Mouse (Mus musculus) limb, embryonic 10.5 days (tissue): ENCODE results near the gene Nrxn3. TPM values are rescaled to one million over a fixed set of nuclear protein-coding genes. Genes with fewer than 3 reads are reported as not detected.

Experiments used
- DNase-seq: peaks from one replicate; pipeline ENCODE4 v3.0.0-alpha.2; 2017; ENCODE audit warnings: low spot score
- H3K27ac ChIP-seq: fragments of 300-500 bp; sonication (generic); 2 replicates; pipeline ENCODE4 v1.5.1; 2016; ENCODE audit warnings: mild to moderate bottlenecking
- H3K27me3 ChIP-seq: fragments of 300-500 bp; sonication (generic); 2 replicates; pipeline ENCODE4 v1.6.1; 2016; ENCODE audit warnings: low read depth, mild to moderate bottlenecking; ENCODE audit not compliant: poor library complexity, severe bottlenecking
- H3K36me3 ChIP-seq: fragments of 300-500 bp; sonication (generic); 2 replicates; pipeline ENCODE4 v1.6.1; 2016; ENCODE audit warnings: mild to moderate bottlenecking, moderate library complexity
- H3K4me1 ChIP-seq: fragments of 300-500 bp; sonication (generic); 2 replicates; pipeline ENCODE4 v1.6.1; 2016
- H3K4me3 ChIP-seq: fragments of 300-500 bp; sonication (generic); 2 replicates; pipeline ENCODE4 v1.5.1; 2016; ENCODE audit warnings: mild to moderate bottlenecking, moderate library complexity
- H3K9me3 ChIP-seq: fragments of 300-500 bp; sonication (generic); replicated peaks from 2 replicates; pipeline ENCODE4 v1.6.1; 2016; ENCODE audit warnings: mild to moderate bottlenecking
- WGBS: fragments of 180-500 bp; shearing (Covaris S2); methylation state at CpG from one replicate; pipeline ENCODE4 v1.1.7; 2016; 5-methylcytosine and 5-hydroxymethylcytosine counted together
- polyA plus RNA-seq: library from polyadenylated mRNA; unstranded; fragments of >200 nt; fragmentation: Nextera tagmentation; extraction: Ambion mirVana; gene quantifications from 2 replicates; pipeline ENCODE4 v1.2.1, GENCODE M21; 2016

Nrxn3 gene
- polyA plus RNA-seq, 1 experiment from 2014 or later = 0.48 TPM

DNA sequence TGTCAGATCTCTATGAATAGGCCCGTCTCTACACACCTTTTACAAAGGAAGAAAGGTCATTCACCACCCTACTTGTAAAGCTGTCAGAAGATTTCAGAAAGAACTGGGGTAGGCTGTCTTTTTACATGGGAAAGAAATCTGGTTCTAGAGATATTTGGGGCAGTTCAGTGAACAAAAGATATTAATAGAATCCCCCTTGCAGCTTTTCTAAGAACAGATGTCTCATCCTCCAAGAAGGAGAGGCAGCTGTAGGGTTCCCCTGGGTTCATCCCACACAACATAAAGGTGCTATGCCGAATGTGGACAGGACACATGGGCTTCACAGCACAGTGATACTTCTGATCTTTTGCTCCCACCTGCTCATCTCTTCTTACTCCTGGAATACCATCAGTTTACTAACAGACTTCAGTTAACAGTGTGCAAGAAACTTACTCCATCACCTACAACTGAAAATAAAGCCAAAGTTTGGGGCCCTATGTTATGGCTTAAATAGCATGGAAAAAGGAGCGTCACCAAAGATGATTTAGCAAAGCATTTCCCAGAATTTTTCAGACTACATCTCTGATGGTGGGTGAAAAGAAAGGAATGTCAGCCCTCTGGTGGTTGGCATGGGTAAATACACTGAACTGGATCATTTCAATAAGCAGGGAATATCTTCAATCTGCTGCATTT is 672.6 kb downstream of the Nrxn3 start:
- H3K4me3 ChIP-seq = no peak overlapping the region
- WGBS = 65% methylated on average over 3 of the region's 3 CpGs
- no peaks in the 10 kb centered on the region for H3K4me1 ChIP-seq
- H3K27ac ChIP-seq = no peak overlapping the region
- H3K36me3 ChIP-seq = no peaks in the 10 kb centered on the region
- no peaks in the 10 kb centered on the region for H3K27me3 ChIP-seq
- DNase-seq = no peak
- H3K9me3 ChIP-seq = no peaks in the 10 kb centered on the region

DNA sequence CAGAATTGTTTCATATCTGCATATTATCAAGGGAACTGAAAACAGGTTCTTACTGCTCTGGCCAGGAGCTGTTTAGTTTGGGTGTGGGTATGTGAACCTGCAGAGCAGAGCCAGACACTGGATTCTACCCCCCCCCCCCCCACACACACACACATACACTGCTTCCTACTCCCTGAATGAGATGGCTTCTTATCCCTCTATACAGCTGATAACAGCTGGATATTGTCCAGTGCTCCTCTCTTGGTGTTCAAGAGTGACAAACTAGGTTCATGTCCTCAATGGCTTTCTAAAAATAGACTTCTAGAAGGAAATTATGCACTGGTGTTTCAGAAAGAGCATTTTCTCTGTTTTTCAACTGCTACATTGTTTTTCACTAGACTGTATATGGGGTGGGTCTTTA is 713.8 kb downstream of the Nrxn3 start:
- no peak for DNase-seq
- H3K4me1 ChIP-seq = no peaks in the 10 kb centered on the region
- no peak overlapping the region for H3K4me3 ChIP-seq
- H3K36me3 ChIP-seq = no peaks in the 10 kb centered on the region
- no peaks in the 10 kb centered on the region for H3K9me3 ChIP-seq
- no peaks in the 10 kb centered on the region for H3K27me3 ChIP-seq
- H3K27ac ChIP-seq = no peak overlapping the region

DNA sequence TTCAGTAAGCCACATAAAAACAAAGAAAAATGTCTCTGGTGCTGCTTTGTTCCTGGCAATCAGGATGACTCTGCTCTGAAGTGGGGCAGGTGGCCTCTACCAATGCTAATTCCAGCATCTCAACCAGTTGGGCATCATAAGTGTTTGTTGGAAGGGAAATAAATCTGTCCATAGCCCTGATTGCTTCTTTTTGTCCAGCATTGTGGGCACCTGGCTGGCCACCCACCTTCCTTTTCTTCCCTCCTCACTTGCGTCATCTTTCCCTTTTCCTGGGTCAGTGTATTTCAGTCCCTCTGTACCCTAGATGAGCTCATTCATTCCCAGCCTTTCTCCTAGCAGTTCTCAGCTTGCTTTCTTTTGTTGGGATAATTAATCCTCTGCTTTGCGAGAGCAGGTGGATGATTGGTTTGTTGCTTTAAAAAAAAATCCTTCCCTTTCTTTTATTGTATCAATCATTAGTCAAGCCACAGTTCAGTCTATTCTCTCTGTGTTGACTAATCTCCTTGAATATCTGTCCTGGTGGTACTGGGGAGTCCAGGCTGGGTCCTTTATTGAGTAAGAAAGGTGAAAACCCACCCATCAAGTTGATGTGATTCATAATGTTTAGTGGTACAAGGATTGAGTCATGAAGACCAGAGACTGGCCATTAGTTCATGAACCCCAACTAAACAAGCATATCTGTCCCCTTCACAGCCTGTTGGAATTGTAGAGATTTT is 719.8 kb downstream of the Nrxn3 start:
- WGBS = 62% methylated on average over 2 of the region's 2 CpGs
- no peak overlapping the region for H3K4me3 ChIP-seq
- H3K4me1 ChIP-seq = no peaks in the 10 kb centered on the region
- no peaks in the 10 kb centered on the region for H3K36me3 ChIP-seq
- no peaks in the 10 kb centered on the region for H3K9me3 ChIP-seq
- no peak overlapping the region for H3K27ac ChIP-seq
- no peak for DNase-seq
- H3K27me3 ChIP-seq = no peaks in the 10 kb centered on the region

DNA sequence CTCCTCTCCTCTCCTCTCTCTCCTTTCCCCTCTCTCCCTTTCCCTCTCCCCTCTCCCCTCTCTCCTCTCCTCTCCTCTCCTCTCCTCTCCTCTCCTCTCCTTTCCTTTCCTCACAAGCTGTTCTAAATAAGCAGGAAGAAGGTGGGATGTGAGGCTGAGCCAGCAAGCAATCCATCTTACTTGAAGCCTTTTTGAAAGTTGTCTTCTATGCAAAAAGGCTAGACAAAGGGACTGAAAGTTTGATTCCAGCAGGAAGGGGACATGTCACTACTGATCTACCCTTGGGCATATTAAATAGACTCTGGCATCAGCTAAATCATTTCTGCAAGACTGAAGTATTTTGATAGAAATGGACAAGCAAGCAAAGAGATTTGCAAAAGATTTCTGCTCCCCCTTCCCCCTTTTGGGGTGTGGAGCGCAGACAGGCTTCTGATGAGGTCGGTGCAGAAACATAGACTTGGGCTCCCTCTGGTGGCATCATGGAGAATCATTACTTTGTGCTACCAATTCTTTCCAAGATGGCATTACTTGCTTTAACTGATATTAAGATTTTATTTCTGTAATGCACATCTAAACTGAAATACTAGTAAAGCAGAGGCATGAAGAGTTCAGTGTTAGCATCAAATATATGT is 728.1 kb downstream of the Nrxn3 start:
- DNase-seq = peak; percentile 47
- H3K4me1 ChIP-seq = no peaks in the 10 kb centered on the region
- no peak overlapping the region for H3K27ac ChIP-seq
- no peaks in the 10 kb centered on the region for H3K36me3 ChIP-seq
- WGBS = 4% methylated on average over 2 of the region's 2 CpGs
- no peaks in the 10 kb centered on the region for H3K27me3 ChIP-seq
- H3K9me3 ChIP-seq = no peaks in the 10 kb centered on the region
- H3K4me3 ChIP-seq = no peak overlapping the region

DNA sequence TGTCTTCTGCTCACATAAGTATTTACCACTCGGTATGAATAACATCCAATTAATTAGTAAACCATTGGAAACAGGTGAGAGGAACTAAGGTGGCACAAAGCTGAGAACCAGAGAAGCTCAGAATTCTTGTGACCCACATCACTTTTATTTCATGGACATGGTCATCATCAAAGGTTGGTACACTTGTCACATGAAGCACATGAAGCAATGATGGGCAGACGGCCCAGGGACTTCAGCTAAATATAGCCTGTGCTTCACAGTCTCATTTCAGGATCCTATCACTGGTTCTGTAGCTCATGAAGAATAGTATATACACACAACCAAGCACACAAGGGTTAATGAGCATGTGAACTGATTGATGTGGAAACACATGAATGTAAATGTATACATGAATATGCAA is 747.5 kb downstream of the Nrxn3 start:
- WGBS = 89% methylated on average over 2 of the region's 2 CpGs

DNA sequence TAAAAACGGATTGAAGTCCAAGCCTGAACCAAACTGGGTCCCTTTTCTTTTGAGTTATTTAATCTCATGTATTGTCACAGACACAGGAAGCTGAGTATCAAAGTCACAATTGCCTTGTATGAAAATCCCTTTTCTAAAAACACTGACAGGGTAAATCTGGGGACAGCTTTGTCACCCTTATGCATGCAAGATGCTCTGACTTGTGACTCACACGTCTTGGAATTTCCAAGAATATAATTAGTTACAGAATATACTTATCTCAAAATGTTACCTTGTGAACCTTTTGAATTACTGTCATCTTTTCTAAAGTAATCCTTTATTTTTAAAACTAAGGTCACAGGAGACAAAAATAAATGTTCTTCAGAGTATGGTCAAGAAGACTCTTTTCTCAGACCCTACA is 748.6 kb downstream of the Nrxn3 start:
- no peak overlapping the region for H3K4me3 ChIP-seq
- H3K4me1 ChIP-seq = no peaks in the 10 kb centered on the region
- no peaks in the 10 kb centered on the region for H3K27me3 ChIP-seq
- H3K36me3 ChIP-seq = no peaks in the 10 kb centered on the region
- H3K27ac ChIP-seq = no peak overlapping the region
- WGBS = 76% methylated on average over 2 of the region's 2 CpGs
- DNase-seq = no peak
- no peaks in the 10 kb centered on the region for H3K9me3 ChIP-seq

More for the DNA sequence above, 747.5 kb downstream of the Nrxn3 start:
- Histone ChIP-seq H3K27ac (no peak overlapping the region), H3K4me3 (no peak overlapping the region), H3K4me1 (no peaks in the 10 kb centered on the region), H3K27me3 (no peaks in the 10 kb centered on the region), H3K9me3 (no peaks in the 10 kb centered on the region), H3K36me3 (no peaks in the 10 kb centered on the region)
- no peak for DNase-seq

DNA sequence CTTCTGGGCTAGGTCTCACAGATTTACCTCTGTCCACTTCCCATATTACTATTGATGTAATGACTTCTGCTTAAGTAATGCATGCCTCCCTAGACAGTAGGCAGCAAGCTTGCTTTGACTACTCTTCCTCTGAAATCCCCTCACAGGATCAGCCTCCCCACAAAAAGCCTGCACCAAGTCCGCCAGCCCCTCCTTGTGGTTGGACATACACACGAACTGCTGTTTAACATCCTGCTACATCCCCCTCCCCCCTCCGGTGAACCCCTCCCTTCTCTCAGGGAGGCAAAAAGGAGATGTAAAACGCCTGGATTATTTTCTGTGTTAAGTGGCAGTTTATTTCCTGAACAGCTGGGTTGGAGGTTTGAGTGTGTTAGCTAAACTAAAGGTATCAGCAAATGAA is 749.2 kb downstream of the Nrxn3 start:
- DNase-seq = no peak

DNA sequence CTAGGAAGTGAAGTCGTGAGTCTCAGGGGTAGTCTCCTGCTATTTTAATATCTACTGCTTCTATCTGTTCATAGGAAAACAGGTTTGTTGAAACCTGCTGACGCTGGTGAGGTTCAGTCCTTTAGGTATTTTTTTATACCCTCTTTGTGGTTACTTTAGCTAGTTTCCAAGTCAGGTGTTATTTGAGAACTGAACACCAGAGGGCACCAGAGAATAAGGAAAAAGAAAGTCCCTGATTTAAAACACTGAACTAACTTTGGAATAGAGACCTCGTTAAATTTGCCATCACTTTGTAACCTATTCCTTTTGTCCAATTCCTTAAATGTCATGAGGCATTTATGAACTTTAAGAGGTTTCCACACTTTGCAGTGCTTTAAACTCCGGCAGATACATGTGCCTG is 756.4 kb downstream of the Nrxn3 start:
- WGBS = 38% methylated on average over 4 of the region's 4 CpGs
- H3K27me3 ChIP-seq = no peaks in the 10 kb centered on the region
- no peaks in the 10 kb centered on the region for H3K36me3 ChIP-seq
- no peaks in the 10 kb centered on the region for H3K4me1 ChIP-seq
- no peaks in the 10 kb centered on the region for H3K9me3 ChIP-seq
- DNase-seq = no peak
- no peak overlapping the region for H3K4me3 ChIP-seq
- H3K27ac ChIP-seq = no peak overlapping the region

More for the DNA sequence above, 749.2 kb downstream of the Nrxn3 start:
- 58% methylated on average over 4 of the region's 4 CpGs for WGBS
- no peaks in the 10 kb centered on the region for H3K27me3 ChIP-seq
- no peak overlapping the region for H3K4me3 ChIP-seq
- H3K4me1 ChIP-seq = no peaks in the 10 kb centered on the region
- H3K36me3 ChIP-seq = no peaks in the 10 kb centered on the region
- no peak overlapping the region for H3K27ac ChIP-seq
- H3K9me3 ChIP-seq = no peaks in the 10 kb centered on the region

DNA sequence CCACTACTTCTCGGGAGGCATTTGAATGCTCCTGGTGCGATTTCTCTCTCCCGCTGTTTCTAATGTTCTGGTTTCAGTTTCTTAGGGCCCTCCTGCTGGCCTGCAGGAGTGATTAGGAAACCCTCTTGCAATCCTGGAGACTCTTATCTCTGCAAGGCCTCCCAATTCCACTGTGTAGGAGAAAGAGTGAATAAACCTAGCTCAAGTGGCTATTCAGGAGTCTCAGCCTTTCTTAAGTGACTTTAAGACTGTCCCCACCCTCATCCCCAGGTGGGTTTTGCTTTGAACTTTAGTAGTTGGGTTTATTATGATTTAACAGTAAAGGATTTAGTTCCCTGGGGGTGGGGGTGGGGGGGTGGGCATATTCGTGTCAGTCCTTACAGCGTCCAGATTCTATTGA is 759.5 kb downstream of the Nrxn3 start:
- no peaks in the 10 kb centered on the region for H3K27me3 ChIP-seq
- 36% methylated on average over 5 of the region's 5 CpGs for WGBS
- H3K4me1 ChIP-seq = no peaks in the 10 kb centered on the region
- no peaks in the 10 kb centered on the region for H3K36me3 ChIP-seq
- DNase-seq = no peak
- no peaks in the 10 kb centered on the region for H3K9me3 ChIP-seq
- no peak overlapping the region for H3K27ac ChIP-seq
- H3K4me3 ChIP-seq = no peak overlapping the region

DNA sequence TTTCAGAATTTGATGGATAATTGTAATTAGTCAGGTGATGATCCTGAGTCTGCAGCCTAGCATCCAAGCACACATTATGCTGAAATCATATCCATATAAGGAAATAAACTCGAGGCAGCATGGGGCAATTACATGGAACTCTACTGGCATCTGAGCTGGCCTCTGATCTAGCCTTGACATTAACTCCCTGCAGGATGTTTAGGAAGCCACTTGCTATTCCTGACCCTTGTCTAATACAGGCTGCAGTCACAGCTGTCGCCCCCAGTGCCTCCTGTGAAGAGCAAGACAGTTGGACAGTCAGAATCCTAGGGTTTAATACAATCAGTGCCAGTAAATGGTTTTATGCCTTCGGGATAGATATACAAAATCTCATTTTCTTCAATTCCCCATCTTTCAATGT is 781.4 kb downstream of the Nrxn3 start:
- H3K27me3 ChIP-seq = no peaks in the 10 kb centered on the region
- H3K27ac ChIP-seq = no peak overlapping the region
- WGBS = 70% methylated on average over 3 of the region's 3 CpGs
- H3K4me3 ChIP-seq = no peak overlapping the region
- H3K9me3 ChIP-seq = no peaks in the 10 kb centered on the region
- no peaks in the 10 kb centered on the region for H3K4me1 ChIP-seq
- H3K36me3 ChIP-seq = no peaks in the 10 kb centered on the region
- no peak for DNase-seq

DNA sequence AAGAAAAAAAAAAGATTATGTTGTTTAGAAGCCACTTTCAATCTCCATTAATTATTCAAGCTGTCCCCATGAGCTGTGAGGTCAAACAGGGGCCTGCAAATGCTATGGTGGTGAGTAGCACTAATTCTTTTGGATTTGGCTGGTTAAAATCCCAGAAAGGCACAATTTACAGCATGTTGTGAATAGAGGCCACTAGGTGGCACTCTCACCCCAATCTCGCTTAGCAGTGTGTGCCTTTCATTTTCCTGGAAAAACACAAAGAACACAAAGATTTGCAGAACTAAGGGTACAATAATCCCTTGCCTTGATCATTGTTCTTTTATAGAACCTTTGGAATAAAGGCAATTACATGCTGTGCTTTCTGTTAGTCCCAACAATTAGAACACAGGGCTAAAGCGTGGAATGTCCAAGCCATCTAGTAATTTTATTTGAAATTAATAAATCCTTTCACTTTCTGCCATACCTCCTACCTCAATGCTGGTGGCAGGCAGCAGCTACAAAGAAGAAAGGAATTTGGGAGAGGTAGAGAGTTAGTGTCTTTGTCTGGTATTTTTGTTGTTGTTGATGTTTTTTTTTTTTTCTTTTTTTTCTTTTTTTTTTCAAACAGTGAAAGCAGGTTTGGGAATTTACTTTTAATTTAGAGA is 782.6 kb downstream of the Nrxn3 start:
- Histone ChIP-seq H3K36me3 (no peaks in the 10 kb centered on the region), H3K27me3 (no peaks in the 10 kb centered on the region), H3K4me3 (no peak overlapping the region), H3K27ac (0 out of 2 replicates have a peak overlapping the region, but pooled peaks have one; percentile 6), H3K4me1 (no peaks in the 10 kb centered on the region), H3K9me3 (no peaks in the 10 kb centered on the region)
- 45% methylated on average over 2 of the region's 2 CpGs for WGBS
- peak; percentile 62 for DNase-seq

DNA sequence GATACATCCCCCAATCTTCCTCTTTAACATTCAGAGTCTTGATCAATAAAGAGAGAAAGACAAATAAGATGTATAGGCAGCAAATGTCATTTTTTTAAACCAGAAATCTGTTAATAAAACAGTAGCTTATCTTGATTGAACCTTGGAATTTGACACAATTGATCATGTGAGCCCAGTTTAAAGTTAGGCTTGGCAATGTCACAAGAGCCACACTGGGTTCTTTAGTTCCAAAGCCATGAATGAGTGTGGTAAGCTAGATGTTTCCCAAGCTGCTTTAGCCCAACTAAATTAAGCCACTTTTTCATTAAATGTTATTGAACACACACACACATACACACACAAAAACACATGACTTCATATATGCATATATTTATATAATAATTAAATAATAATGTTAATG is 786.3 kb downstream of the Nrxn3 start:
- H3K4me1 ChIP-seq = no peaks in the 10 kb centered on the region
- no peaks in the 10 kb centered on the region for H3K9me3 ChIP-seq
- H3K36me3 ChIP-seq = no peaks in the 10 kb centered on the region
- H3K27ac ChIP-seq = no peak overlapping the region
- no peak for DNase-seq
- no peak overlapping the region for H3K4me3 ChIP-seq
- no peaks in the 10 kb centered on the region for H3K27me3 ChIP-seq

DNA sequence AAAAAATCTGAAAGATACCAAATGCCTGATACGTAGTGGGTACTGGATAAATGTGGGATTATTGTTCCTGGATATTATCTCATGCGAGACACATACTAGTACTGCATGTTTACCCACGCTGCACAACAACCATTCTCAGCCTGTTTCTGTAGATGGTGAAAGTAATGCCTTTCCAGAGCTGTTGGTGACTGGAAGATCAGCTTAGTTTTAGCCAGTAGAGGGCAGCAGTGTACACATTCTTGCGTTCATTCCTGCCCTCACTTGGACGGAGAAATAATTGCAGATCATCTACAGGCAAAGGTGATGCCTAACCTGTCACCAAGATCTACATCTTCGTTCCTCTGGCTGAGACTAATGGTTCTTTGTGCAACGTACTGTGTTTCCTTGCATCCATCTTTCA is 791.1 kb downstream of the Nrxn3 start:
- H3K9me3 ChIP-seq = no peaks in the 10 kb centered on the region
- H3K4me3 ChIP-seq = no peak overlapping the region
- 47% methylated on average over 7 of the region's 7 CpGs for WGBS
- H3K36me3 ChIP-seq = no peaks in the 10 kb centered on the region
- no peaks in the 10 kb centered on the region for H3K27me3 ChIP-seq
- no peak overlapping the region for H3K27ac ChIP-seq
- H3K4me1 ChIP-seq = no peaks in the 10 kb centered on the region; the same call in 1 of the 2 replicates
- DNase-seq = peak; percentile 49
